Mouse (Mus musculus) heart, embryonic 13.5 days (tissue): ENCODE data around the gene Chchd6. TPM values are rescaled to one million over a fixed set of nuclear protein-coding genes. Genes with fewer than 3 reads are reported as not detected.
A peak's percentile ranks its signal among the peaks of the same experiment; 100 is the strongest.

Experiments
- ATAC-seq: fragments of 200-750 bp; cut with Nextera tagmentation; 2 replicates; pipeline ENCODE4 v1.8.0; 2017; ENCODE audit warnings: moderate TSS enrichment; ENCODE audit not compliant: insufficient number of reproducible peaks, low FRiP score, low TSS enrichment; ENCODE audit errors: extremely low read depth
- H3K27ac ChIP-seq: fragments of 300-500 bp; sonication (generic); replicated peaks from 2 replicates; pipeline ENCODE4 v1.5.1; 2015; ENCODE audit warnings: moderate library complexity, mild to moderate bottlenecking, inconsistent platforms
- H3K27me3 ChIP-seq: fragments of 300-500 bp; sonication (generic); replicated peaks from 2 replicates; pipeline ENCODE4 v1.6.1; 2015; ENCODE audit warnings: mild to moderate bottlenecking, inconsistent platforms
- H3K36me3 ChIP-seq: fragments of 300-500 bp; sonication (generic); 2 replicates; pipeline ENCODE4 v1.6.1; 2015; ENCODE audit warnings: mild to moderate bottlenecking, inconsistent platforms
- H3K4me1 ChIP-seq: fragments of 300-500 bp; sonication (generic); 2 replicates; pipeline ENCODE4 v1.6.1; 2015; ENCODE audit warnings: inconsistent platforms
- H3K4me2 ChIP-seq: fragments of 300-500 bp; sonication (generic); 2 replicates; pipeline ENCODE4 v1.6.1; 2015; ENCODE audit warnings: inconsistent platforms, mild to moderate bottlenecking, moderate library complexity
- H3K4me3 ChIP-seq: fragments of 300-500 bp; sonication (generic); 2 replicates; pipeline ENCODE4 v1.5.1; 2015; ENCODE audit warnings: moderate library complexity, mild to moderate bottlenecking, inconsistent platforms
- H3K9ac ChIP-seq: fragments of 300-500 bp; sonication (generic); 2 replicates; pipeline ENCODE4 v1.6.1; 2015; ENCODE audit warnings: inconsistent platforms, mild to moderate bottlenecking, moderate library complexity
- H3K9me3 ChIP-seq: fragments of 300-500 bp; sonication (generic); 2 replicates; pipeline ENCODE4 v1.6.1; 2016; ENCODE audit warnings: inconsistent platforms
- WGBS: fragments of 180-500 bp; shearing (Covaris S2); methylation state at CpG from one replicate; pipeline ENCODE4 v1.1.7; 2015; ENCODE audit warnings: mixed read lengths; 5-methylcytosine and 5-hydroxymethylcytosine counted together
- polyA plus RNA-seq: library from polyadenylated mRNA; unstranded; fragments of >200 nt; fragmentation: Nextera tagmentation; extraction: Ambion mirVana; gene quantifications from 2 replicates; pipeline ENCODE4 v1.2.1, GENCODE M21; 2015

Gene Chchd6
- polyA plus RNA-seq = 46.3 and 50.3 TPM in 2 replicates

GRCm38 (mm10) chr6:89595018-89595776, at the start of gene Chchd6:
Gene Chchd6 (minus strand): TSS chr6:89595652.
- H3K9me3 ChIP-seq = no peaks in the 10 kb centered on the region; the same call in 1 of the 2 replicates
- H3K27me3 ChIP-seq = no peaks in the 10 kb centered on the region
- H3K9ac ChIP-seq = peak within 1 kb of the TSS; percentile 86
- no peak within 1 kb of the TSS for H3K27ac ChIP-seq
- H3K4me3 ChIP-seq = peak within 1 kb of the TSS; percentile 75
- WGBS = under 1% methylated on average over 56 of the region's 56 CpGs
- peak within 1 kb of the TSS; percentile 90 for H3K4me2 ChIP-seq
- ATAC-seq = peak; percentile 99
- peaks cover 6% of the 10 kb centered on the region for H3K4me1 ChIP-seq
- no peaks in the 10 kb centered on the region for H3K36me3 ChIP-seq

GRCm38 (mm10) chr6:89644271-89645075, 49.0 kb upstream of the Chchd6 start:
- Histone ChIP-seq H3K9ac (peak overlapping the region; percentile 83), H3K4me1 (peaks cover 7% of the 10 kb centered on the region), H3K4me3 (peak overlapping the region; percentile 80), H3K36me3 (no peaks in the 10 kb centered on the region), H3K4me2 (peak overlapping the region; percentile 94), H3K27me3 (no peaks in the 10 kb centered on the region), H3K27ac (peak overlapping the region; percentile 93), H3K9me3 (no peaks in the 10 kb centered on the region)
- under 1% methylated on average over 41 of the region's 41 CpGs for WGBS
- ATAC-seq = peak; percentile 81

- ATAC-seq = peak; percentile 92
- Histone ChIP-seq H3K9me3 (no peaks in the 10 kb centered on the region), H3K27me3 (no peaks in the 10 kb centered on the region), H3K9ac (peak within 1 kb of the TSS; percentile 83), H3K4me1 (peaks cover 7% of the 10 kb centered on the region), H3K4me2 (peak within 1 kb of the TSS; percentile 94), H3K4me3 (peak within 1 kb of the TSS; percentile 80), H3K36me3 (no peaks in the 10 kb centered on the region), H3K27ac (peak within 1 kb of the TSS; percentile 93)
- WGBS = under 1% methylated on average over 50 of the region's 51 CpGs
Observed at GRCm38 (mm10) chr6:89643798-89644270, 48.4 kb upstream of the Chchd6 start, which contains the start of gene Txnrd3. Gene Txnrd3 (plus strand): TSS chr6:89643988.

GRCm38 (mm10) chr6:89639025-89639424, 43.6 kb upstream of the Chchd6 start:
- Histone ChIP-seq H3K9me3 (no peaks in the 10 kb centered on the region), H3K4me1 (peaks cover 17% of the 10 kb centered on the region), H3K4me3 (no peak overlapping the region), H3K36me3 (no peaks in the 10 kb centered on the region), H3K9ac (no peak overlapping the region), H3K4me2 (no peak overlapping the region), H3K27ac (no peak overlapping the region), H3K27me3 (no peaks in the 10 kb centered on the region)
- no peak for ATAC-seq
- WGBS = 33% methylated on average over 2 of the region's 2 CpGs

- WGBS = 71% methylated on average over 4 of the region's 4 CpGs
- H3K4me3 ChIP-seq = no peak overlapping the region
- peaks cover 12% of the 10 kb centered on the region for H3K4me1 ChIP-seq
- H3K4me2 ChIP-seq = no peak overlapping the region
- H3K9me3 ChIP-seq = no peaks in the 10 kb centered on the region
- no peaks in the 10 kb centered on the region for H3K36me3 ChIP-seq
- H3K27ac ChIP-seq = no peak overlapping the region
- no peak overlapping the region for H3K9ac ChIP-seq
- no peaks in the 10 kb centered on the region for H3K27me3 ChIP-seq
- no peak for ATAC-seq
Observed at GRCm38 (mm10) chr6:89637977-89638376, 42.5 kb upstream of the Chchd6 start.

- no peaks in the 10 kb centered on the region for H3K9me3 ChIP-seq
- peaks cover 16% of the 10 kb centered on the region for H3K4me1 ChIP-seq
- H3K4me3 ChIP-seq = no peak overlapping the region
- 14% methylated on average over 8 of the region's 8 CpGs for WGBS
- H3K4me2 ChIP-seq = peak overlapping the region; percentile 27
- H3K27me3 ChIP-seq = peaks cover 8% of the 10 kb centered on the region
- H3K9ac ChIP-seq = no peak overlapping the region
- H3K27ac ChIP-seq = peak overlapping the region; percentile 37
- no peaks in the 10 kb centered on the region for H3K36me3 ChIP-seq
- ATAC-seq = no peak
Observed at GRCm38 (mm10) chr6:89634400-89634799, 38.9 kb upstream of the Chchd6 start.

GRCm38 (mm10) chr6:89633115-89633514, 37.7 kb upstream of the Chchd6 start:
- Histone ChIP-seq H3K9ac (no peak overlapping the region), H3K27ac (no peak overlapping the region), H3K4me1 (peaks cover 16% of the 10 kb centered on the region), H3K9me3 (no peaks in the 10 kb centered on the region), H3K4me3 (no peak overlapping the region), H3K4me2 (no peak overlapping the region), H3K36me3 (no peaks in the 10 kb centered on the region), H3K27me3 (peaks cover 19% of the 10 kb centered on the region)
- no peak for ATAC-seq
- WGBS = 68% methylated on average over 7 of the region's 7 CpGs

- H3K4me2 ChIP-seq = 0 out of 2 replicates have a peak overlapping the region, but pooled peaks have one; percentile 36
- 11% methylated on average over 10 of the region's 10 CpGs for WGBS
Observed at GRCm38 (mm10) chr6:89631809-89632562, 36.5 kb upstream of the Chchd6 start.

GRCm38 (mm10) chr6:89628045-89628785, 32.8 kb upstream of the Chchd6 start:
- 58% methylated on average over 8 of the region's 8 CpGs for WGBS
- H3K36me3 ChIP-seq = no peaks in the 10 kb centered on the region
- H3K4me3 ChIP-seq = no peak overlapping the region
- no peak overlapping the region for H3K27ac ChIP-seq
- no peaks in the 10 kb centered on the region for H3K9me3 ChIP-seq
- ATAC-seq = no peak
- H3K9ac ChIP-seq = no peak overlapping the region
- H3K4me2 ChIP-seq = no peak overlapping the region
- peaks cover 22% of the 10 kb centered on the region for H3K27me3 ChIP-seq
- H3K4me1 ChIP-seq = peaks cover 4% of the 10 kb centered on the region; the same call in 1 of the 2 replicates

More at GRCm38 (mm10) chr6:89631809-89632562, 36.5 kb upstream of the Chchd6 start:
- Histone ChIP-seq H3K27ac (no peak overlapping the region), H3K9me3 (no peaks in the 10 kb centered on the region), H3K27me3 (peaks cover 22% of the 10 kb centered on the region), H3K4me1 (peaks cover 16% of the 10 kb centered on the region), H3K4me3 (no peak overlapping the region), H3K9ac (0 out of 2 replicates have a peak overlapping the region, but pooled peaks have one; percentile 42), H3K36me3 (no peaks in the 10 kb centered on the region)
- ATAC-seq = no peak; the same call in 1 of the 2 replicates

- H3K4me3 ChIP-seq = no peak overlapping the region
- 0 out of 2 replicates have a peak, but pooled peaks cover 2% of the 10 kb centered on the region for H3K27me3 ChIP-seq
- H3K9ac ChIP-seq = no peak overlapping the region
- no peak overlapping the region for H3K4me2 ChIP-seq
- no peak for ATAC-seq
- H3K27ac ChIP-seq = no peak overlapping the region
- no peaks in the 10 kb centered on the region for H3K4me1 ChIP-seq
- no peaks in the 10 kb centered on the region for H3K9me3 ChIP-seq
- 71% methylated on average over 3 of the region's 3 CpGs for WGBS
- no peaks in the 10 kb centered on the region for H3K36me3 ChIP-seq
Observed at GRCm38 (mm10) chr6:89622647-89623046, 27.2 kb upstream of the Chchd6 start.
